Mouse (Mus musculus) B cell, adult 2 months (primary cell): ENCODE results near the gene Traf6.
"Not testable (repeated sequence)": the region's sequence is repeated elsewhere in the genome, so short reads cannot be mapped to it uniquely, and the experiment has no call there.

Source experiments
- DNase-seq, 2 experiments: peaks; one replicate each; pipeline ENCODE4 v3.0.0; 2022

Traf6 gene

DNA sequence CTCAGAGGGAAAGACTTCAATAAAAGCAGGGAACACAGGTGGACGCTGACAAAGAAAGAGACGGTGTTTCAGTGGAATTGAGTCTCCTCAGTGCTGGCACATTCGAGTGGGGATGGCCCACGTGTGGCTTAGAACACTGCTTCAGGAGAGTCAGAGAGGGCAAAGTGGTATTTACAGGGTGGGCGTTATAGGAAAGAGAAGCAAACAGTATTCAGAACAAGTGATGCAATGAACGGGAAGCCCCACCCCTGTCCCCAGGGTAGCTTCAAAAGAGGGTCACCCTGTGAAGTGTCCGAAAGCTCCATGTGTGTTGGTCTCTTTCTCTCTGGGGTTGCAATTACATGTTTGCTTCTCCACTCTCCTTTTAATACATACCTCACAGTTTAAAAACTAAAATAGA, 17.4 kb downstream of the Traf6 start:
- DNase-seq = no peak

DNA sequence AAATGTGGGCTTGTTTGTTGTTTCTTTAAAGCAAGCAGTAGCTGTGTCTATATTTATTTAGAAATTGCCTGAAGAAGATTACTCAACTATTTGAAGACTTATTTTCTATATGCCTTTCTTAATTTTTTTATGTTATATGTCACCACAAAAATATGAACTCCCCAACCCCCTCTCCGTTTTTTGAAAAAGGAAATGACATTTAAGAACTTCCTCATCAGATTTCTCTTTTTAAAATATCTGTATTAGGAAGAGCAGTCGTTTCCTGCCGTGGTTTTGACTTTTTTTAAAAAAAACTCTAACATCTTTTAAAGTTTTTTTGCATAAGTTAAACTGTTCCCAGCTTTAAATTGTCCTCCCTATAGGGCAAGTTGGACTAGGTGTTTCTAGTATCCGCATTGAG, 21.1 kb downstream of the Traf6 start:
- no peak for DNase-seq

DNA sequence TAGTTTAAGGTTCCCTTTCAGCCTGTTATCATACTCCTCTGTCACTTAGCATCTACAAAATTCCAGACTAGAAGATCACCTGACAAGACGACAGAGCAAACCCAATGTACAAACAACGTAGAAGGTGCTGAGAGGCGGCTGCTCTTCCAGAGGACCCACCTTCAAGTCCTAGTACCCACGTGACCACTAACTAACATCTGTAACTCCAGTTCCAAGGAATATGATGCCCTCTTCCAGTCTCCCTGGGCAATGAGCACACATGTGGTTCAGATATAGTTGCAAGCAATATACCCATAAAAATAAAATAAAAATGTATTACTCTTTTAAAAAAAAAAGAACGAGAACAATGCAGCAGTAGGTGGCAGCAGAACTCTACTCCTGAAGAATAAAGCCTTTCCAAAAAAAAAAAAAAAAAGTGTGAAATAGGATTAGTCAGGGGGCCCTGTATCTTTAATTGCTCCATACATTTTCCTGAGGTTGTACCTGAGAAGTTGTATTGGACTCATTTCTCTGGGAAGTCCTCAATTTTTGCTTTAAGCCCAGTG, 27.8 kb downstream of the Traf6 start:
- peak; percentile 19 to 21 for DNase-seq

DNA sequence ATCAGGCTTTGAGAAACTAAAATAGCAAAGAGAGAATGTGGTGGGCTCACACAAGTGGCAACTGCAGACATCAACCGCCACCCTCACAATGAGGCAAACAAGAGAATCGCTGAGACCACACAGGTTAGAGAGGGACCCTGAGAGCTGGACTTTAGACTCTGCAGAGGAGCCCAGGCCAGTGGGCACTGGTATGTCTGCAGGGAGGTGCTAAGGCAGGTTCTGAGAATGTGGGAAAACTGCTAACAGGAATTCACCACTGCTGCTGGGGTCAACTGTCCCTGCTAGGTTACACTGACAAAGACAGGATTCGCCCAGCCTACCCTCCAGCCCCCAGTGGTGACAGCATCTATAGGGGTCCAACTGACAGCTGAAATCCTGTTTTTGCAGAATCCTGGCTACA, 33.4 kb downstream of the Traf6 start:
- no peak for DNase-seq

DNA sequence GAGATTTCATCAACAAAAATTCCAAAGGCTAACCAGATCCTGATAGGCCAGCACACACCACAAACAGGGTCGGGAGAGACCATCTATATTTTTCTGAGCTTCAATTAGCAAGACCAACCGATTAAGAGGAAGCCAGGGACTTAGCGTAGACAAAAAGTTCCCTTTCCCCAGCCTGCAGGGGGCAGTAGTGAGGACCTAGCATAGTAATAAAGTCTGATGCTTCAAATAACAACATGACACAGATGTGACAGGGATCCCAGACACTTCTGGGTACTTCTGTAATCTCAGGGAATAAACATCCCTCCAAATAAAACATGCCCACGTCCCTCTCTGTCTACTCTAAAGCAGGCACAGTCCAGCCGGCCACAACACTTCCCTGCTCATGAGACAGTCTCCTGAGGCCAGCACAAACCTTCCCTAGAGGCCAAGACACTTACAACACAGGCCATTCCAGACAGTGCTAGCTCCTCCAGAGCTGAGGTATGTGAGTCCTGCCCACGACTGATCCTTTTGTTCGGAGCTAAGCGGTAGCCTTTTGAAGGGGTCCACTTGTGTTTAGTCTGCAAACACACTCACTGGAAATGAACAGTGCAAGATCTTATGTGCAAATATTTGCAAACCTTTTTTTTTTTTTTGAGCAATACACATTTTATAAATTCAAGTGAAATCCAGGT, 37.6 kb downstream of the Traf6 start:
- peak; percentile 83 to 84 for DNase-seq

DNA sequence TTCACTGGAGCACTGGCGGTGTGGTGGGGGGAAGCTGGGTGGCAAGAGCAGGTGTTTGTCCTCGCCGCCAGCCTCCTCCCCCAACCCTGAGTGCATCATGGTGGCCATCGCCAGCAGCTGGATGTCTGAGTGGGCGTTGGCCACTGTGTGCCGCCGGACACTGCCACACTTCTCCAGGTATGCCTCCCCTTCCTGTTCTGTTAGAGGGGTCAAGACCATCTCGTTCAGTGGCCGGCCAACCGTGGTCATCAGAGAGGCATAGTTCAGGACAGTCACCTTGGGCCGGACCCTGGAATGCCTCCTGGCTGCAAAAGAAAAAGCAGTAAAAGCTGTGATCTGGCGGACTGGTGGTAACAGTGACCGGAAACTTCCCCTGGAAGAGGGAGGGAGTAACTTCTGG, 38.9 kb downstream of the Traf6 start:
- no peak for DNase-seq

DNA sequence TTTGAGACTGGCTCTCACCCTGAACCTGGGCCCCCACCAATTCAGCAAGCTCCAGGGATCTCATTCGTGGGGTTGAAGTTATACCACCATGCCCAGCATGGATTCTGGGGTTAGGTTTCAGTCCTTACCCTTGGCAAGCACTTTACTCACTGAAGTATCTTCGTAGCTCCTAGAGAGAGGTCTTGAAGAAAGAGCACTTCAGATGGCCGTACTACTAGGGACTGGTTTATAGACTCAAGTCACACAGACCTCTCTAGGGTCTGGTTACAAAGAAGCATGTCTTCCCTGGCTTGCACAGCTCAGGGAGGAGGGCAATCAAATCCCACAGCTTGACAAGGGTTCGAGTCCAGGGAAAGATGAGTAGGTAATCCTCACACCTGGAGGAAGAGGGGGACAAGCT, 43.6 kb downstream of the Traf6 start:
- DNase-seq = no peak

DNA sequence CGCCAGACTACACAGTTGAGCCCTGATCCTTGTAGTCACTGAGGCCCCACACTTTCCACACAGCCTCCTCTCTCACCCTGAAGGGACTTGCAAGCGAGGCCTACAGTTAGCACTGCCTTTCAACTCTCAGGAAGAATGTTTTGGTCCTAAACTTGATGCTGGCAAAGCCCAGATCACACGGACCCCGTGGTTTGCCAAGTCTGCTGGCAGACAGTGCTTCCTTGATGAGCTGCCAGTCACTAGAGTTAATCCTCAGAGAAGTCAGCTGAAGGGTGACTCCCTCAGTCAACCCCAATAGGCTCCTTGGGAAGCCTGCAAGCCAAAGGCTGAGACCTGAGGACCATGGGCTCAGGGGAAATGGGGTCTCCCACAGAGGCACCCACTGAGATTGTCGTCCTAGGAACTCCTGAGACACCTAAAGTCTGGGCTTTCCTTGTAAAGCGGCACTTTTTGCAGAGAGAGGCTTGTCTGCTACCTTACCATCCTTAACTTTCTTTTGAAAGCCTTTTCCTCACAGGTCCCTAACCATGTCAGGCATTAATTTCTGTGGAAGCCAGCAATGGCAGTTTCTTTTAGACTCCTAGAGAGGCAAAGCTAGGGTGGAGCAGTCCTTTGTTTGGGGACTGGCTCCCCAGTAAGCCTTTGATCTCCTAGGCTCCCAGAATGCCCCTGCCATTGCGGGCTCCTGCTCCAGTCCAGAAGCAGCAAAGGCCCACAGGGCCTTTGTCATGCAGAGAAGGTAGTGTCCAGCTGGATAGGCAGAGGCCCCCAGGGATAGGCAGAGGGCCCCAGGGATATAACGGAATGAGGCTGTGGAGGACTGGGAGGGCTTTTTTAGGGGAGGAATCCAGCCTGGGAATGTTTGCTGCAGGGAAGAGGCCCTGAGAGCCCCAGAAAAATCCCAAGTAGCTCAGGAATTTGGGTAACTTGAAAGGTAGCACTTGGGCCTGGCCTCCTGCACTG, 44.4 kb downstream of the Traf6 start:
- DNase-seq = no peak

DNA sequence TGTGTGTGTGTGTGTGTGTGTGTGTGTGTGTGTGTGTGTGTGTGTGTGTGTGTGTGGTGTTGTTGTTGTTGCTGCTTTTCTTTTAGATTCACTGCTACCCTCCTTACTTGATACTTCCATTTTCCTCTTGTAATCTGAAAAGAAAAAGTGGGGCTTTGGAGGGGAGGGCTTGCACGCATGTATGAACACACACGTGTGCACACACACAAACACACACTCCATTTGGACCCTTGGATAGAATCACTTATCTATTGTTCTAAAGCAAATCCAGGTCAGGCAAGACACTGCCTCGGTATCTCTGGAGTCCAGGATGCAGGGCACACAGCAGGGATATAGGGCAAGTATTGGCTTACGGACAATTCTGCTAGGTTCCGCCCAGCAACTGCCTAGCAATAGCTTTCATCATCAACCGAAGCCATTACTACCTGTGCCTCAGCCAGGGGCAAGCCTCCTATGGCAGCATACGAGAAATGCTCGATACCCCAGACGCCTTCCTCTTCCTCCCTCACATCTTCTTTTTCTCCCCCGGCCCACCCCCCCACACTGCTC, 45.2 kb downstream of the Traf6 start:
- DNase-seq = no peak

DNA sequence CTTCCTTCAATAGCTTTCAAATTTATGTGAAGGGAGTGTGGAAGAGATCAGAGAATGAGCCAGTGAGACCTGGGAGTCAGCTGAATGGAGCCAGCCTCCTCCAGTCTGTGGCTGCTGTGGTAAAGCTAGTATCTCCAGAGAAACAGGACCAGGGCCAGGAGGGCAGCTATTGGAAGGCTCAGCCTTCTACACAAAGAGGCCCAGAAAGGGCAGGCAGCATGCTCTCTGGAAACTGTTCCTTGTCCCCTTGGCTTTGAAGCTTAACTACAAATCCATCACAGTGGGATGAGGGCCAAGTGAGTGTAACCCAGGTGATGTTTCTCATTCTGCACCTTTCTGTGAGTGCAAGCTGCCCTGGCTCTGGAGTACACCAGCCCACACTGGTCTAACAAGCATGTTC, 49.6 kb downstream of the Traf6 start:
- no peak for DNase-seq

DNA sequence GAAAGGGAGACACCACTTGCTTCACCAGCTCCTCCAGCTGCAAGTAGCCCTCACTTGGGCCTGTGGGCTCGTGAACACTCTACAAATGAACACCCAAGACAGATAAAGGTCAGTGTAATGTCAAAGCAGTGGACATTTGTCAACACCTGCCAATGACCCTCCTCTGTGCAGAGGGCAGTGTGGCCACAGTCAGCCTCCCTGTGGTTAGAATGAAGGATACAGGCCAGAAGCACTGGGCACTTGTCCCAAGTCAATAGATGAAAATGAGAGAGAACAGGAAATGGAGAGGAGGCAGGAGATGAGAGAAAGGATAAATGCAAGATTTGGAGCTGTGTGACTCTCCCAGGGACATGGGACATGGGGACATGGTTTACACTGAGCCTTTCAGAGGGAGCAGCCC, 51.2 kb downstream of the Traf6 start:
- DNase-seq = no peak

DNA sequence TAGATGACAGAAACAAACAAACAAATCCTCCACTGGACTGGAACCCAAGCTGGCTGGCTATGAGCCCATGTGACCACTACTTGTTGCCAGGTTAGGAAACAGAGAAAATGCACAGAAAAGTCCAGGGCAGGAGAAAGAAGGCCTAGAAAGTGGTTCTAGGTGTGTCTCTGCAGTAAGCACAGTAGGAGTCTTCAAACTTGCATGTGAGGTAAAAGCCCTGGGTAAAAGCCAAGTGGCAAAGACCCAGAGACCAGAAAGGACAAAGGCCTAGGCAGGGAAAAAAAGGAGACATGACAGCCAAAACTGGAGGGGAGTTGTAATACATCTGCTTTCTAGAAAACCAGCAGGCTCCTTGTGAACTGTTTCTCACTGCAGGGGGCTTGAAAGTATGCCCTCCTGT, 52.7 kb downstream of the Traf6 start:
- no peak for DNase-seq

DNA sequence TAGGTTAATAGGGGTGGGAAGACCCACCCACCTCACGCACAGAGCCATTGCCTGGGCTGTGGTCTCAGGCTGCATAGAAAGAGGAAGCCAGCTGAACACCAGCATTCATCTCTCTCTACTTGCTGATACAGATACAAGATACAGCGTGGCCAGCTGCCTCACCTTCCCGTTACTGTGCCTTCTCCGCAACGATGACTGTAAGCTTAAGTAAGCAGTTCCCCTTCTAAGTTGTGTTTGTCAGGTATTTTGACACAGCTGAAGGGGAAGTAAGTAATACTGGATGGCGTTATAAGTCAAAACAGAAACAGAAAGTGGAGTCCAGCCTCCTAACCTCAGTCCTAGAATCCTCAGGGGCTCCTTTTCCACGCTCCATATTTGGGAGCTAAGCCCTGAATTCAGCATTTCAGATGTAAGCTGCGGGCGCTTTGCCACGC, 54.6 kb downstream of the Traf6 start:
- DNase-seq = peak; percentile 72 to 80

DNA sequence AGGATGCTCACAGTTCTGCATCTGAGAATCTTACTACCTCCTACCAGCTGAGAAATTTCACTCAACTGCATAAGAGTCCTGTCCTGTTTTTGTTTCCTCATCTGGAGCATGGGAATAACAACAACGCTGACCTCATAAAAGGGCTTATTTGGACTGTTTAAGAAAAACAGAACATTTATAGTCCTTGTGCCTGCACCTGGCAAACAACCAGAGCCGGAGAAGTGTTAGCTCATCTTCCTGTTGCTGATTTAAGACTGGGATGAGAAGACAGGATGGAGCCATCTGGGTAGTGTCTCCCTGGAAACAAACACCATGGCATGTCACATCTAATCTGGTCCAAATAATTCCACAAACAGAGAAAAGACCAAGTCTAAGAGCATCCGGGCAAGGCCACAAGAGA, 55.3 kb downstream of the Traf6 start:
- DNase-seq = no peak

DNA sequence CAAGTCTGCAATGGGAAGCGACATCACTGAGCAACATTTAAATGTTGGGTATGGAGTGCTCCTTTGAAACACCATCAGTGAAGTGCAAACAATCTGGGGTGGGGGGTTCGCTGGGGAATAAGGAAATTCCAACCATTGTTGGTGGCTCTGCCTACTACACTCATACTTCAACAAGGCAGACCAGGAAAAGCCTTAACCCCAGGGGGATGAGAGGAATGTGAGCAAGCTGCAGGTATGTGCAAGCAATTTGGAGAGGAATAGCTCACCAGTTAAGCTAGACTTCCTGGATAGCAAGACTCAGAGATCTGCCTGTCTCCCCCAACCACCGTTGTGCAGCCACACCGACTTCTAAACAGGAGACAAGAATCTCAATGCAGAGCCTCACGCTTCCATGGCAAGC, 61.7 kb downstream of the Traf6 start:
- DNase-seq = no peak

DNA sequence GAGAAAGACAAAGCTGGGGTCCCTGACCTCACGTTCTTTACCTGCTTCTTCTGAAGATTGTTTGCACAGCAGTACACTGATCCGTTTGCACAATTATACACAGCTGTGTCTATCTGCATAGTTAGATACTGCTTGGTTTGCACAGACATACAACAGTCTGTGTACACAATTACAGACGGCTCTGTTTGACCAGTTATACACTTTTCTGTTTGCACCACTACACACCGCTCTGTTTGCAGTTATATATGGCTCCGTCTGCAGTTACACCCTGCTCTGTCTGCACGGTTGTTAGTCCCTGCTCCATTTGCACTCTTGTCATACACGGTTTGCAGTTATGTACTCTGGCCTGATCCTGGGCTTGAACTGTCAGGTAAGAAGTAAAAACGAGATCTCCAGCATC, 63.4 kb downstream of the Traf6 start:
- no peak for DNase-seq

DNA sequence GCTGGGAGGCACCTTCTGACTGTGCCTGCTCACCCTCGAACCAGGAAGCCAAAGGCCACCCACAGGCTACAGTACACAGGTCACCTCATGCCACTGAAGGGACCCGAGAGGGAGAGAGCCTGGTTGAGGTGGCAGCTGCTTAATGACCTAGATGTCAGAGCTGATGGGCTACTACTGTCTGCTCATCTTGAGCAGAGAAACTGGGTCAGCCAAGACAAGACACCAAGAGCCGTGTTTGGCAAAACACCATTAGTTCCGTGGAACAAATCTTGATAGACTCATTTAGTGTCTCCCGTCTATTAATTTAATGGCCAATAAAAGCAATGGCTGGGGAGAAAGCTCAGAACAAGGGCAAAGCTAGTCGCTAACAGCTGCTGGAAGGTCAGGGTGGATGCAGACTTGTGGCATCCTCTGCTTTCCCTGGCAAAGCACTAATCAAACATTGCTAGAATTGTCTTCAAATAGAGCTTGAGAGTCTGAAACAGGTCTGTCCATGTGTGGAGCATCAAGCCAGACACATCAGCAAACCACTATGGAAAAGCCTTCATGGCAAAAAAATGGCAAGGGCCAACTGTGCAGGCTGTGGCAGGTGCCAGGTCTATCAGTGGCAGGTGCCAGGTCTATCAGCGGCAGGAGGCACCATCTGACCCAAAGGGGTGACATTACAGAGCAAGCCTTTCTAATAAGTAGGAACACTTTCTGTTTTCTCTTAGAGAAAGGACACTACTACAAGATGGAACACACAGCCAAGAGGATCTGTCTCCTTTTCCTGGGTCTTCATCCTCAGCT, 64.0 kb downstream of the Traf6 start:
- no peak for DNase-seq

DNA sequence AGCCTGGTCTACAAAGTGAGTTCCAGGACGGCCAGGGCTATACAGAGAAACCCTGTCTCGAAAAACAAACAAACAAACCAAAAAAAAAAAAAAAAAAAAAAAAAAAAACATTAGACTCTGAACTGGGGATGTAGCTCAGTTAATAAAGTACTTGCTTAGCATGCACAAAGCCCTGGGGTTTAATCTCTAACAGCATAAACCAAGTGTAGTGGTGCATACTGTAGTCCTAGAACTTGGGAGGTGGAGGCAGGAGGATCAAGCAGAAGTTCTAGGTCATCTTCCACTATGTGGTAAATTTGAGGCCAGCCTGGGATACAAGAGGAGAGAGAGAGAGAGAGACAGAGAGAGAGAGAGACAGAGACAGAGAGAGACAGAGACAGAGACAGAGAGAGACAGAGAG, 67.4 kb downstream of the Traf6 start:
- not testable (repeated sequence) for DNase-seq

DNA sequence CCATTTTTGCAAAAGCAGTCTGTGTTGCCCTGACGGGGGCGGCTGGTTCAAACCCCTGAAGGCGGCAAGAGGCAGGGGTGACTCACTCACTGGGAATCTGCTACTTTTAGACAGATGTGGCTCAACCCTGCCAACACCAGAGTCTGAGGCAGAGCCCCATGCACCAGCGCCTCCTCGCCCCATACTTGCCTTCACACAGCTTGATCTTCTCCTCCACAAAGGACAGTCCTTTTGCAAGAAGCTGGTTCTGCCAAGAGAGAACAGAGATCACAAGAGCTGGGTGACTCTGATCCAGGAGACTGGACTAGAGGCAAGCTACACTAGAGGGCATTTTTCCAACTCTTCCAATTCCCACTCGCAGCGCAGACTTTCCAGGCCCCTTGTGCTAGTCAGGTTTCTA, 68.3 kb downstream of the Traf6 start:
- DNase-seq = no peak
